Mouse (Mus musculus): ENCODE measurements around the gene Nxph2. TPM values are rescaled to one million over a fixed set of nuclear protein-coding genes. Genes with fewer than 3 reads are reported as not detected.

Nxph2 gene
- not detected for polyA plus RNA-seq (2015; fragmentation: Illumina TruSeq; extraction: RNeasy Lipid Tissue Mini Kit (QIAGEN cat#74804); ENCODE audit: insufficient read depth, low replicate concordance)

GRCm38 (mm10) chr2:23320746-23321585 is at the start of gene Nxph2:
Gene Nxph2, plus strand, starts transcription at chr2:23321246.

Other genes with a start within 250 kb of the Nxph2 start
- gene Mastl, start 165.2 kb upstream of the Nxph2 start, polyA plus RNA-seq (2015; fragmentation: Illumina TruSeq; extraction: RNeasy Lipid Tissue Mini Kit (QIAGEN cat#74804); ENCODE audit: insufficient read depth, low replicate concordance), result 2.0 TPM
- 98.5 TPM for gene Yme1l1, start 164.9 kb upstream of the Nxph2 start, polyA plus RNA-seq (2015; fragmentation: Illumina TruSeq; extraction: RNeasy Lipid Tissue Mini Kit (QIAGEN cat#74804); ENCODE audit: insufficient read depth, low replicate concordance)
- not detected for gene 4931423N10Rik, start 113.8 kb upstream of the Nxph2 start, polyA plus RNA-seq (2015; fragmentation: Illumina TruSeq; extraction: RNeasy Lipid Tissue Mini Kit (QIAGEN cat#74804); ENCODE audit: insufficient read depth, low replicate concordance)